Mouse (Mus musculus) B cell, adult 2 months (primary cell): ENCODE measurements around the gene Tekt4.

Experiments
- DNase-seq, 2 experiments: peaks; one replicate each; pipeline ENCODE4 v3.0.0; 2022

The Tekt4 gene

GRCm38 (mm10) chr17:25480820-25481219 lies 26.4 kb downstream of the Tekt4 start:
- DNase-seq = no peak

GRCm38 (mm10) chr17:25482092-25482491 lies 27.7 kb downstream of the Tekt4 start:
- no peak for DNase-seq

DNA sequence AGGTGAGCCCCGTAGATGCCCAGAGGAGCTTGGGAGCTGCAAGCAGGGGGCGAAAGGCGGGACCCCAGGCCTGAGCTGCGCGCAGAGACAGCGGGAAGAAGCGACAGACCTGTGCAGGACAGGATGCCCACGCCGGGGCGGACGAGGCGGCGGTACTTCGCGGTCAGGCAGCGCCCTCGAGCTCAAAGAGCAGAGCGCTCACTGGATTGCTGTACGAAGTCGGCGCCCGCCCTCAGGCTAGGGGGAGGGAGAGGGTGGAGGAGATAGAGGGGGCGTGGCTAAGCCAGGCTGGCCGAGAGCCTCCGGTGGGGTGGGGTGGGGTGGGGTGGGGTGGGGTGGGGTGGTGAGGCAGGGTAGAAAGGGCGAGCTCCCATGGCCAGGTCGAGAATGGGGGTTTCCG lies 42.6 kb downstream of the Tekt4 start, which contains the start of gene Sstr5:
Sstr5 (minus strand) TSS at position 276 of the 400 bp plus-strand sequence.
- no peak for DNase-seq

DNA sequence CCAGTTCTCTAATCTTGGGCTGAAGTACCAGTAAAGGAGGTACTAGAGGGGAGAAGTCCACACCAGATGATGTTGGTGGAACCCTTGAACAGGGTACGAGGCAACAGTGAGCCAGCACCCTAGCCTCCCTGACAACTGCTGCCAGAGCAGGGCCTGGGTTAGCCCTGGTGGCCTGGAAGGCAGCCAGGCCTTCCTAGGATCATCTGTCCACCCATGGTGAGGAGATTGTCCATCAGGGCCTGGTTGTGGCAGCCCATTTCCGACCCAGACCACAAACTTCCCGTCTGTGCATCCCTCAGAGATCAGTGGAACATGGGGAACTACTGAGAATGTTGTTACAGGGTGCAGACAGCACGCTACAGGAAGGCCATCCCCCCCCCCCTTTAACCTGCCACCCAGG lies 48.2 kb downstream of the Tekt4 start:
- no peak for DNase-seq

- peak; percentile 52 to 54 for DNase-seq
These were observed 53.4 kb downstream of the Tekt4 start for GRCm38 (mm10) chr17:25507799-25508198.

DNA sequence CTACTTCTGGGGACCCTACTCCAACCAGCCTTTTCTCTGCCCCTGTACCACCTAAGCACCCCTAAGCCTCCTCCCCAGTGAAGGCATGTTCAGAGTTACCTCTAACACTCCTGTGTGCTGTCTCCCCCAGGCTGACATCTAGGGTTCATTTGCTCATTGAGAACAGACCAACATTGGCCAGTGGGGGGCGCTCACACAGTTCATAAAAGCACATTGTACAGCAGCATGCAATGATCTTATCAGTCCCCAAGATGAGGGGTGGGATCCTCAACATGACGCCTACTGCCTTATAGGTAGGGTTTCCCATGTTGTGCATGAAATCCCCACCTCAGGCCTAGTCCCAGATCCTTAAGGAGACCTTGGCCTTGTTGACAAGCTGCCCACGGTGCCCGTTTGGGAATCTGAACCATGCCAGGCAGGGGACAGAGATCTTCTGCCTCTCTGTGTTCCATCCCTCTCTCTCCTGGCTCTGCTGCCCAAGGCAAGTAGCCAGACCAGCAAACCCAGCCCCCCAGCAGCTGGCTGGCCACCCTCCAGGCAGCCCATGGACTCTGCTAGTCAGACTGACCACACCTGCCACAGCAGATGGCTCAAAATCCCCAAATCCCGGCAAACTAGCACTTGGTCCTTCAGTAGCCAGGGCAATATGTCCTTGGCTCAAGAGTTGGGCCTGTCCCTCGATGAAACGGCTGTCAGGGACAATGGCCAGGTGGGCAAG lies 54.6 kb downstream of the Tekt4 start:
- DNase-seq = peak; percentile 56 to 58

GRCm38 (mm10) chr17:25510074-25510830 lies 55.8 kb downstream of the Tekt4 start:
- no peak for DNase-seq

- DNase-seq = no peak
These were observed 57.5 kb downstream of the Tekt4 start for GRCm38 (mm10) chr17:25511876-25512275.

DNA sequence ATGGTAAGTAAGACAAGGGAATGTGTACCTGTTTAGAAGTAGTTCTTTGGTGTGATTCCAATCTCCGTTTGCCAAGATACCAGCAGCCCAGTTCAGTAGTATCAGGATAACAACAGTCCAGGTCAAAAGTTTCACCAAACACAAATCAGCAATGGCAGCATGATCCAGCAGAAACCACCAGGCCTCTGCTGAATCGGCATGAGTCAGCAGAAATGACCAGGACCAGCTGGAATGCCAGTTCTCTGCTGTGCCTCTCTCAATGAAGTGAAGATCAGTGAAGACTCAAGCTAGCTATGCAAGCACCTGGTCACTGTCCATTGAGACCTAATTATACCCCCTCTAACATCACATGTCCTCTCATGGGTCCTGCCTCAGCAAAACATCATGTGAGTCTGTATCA lies 59.6 kb downstream of the Tekt4 start:
- DNase-seq = no peak

GRCm38 (mm10) chr17:25516315-25516714 lies 61.9 kb downstream of the Tekt4 start:
- no peak for DNase-seq

DNA sequence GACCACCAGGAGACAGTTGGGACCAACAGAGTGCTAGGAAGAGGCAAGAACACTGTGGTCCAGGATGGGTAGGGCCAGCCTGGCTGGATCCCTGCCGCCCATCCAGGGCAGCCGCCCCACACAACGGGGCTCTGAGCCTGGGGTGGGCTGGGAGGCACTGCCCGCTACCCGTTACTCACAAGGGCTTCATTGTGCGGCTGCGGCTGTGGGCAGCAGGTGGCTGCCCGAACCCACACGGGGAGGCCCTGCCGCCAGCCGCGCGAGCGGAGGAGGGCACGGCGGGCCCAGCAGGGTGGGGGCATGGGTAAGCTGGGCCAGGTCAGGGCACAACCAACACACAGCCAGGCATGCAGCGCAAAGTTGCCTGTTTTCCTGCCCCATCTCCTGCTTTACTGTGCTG lies 63.7 kb downstream of the Tekt4 start:
- no peak for DNase-seq

- DNase-seq = no peak
These were observed 65.1 kb downstream of the Tekt4 start for GRCm38 (mm10) chr17:25519511-25519910.

- DNase-seq = no peak
These were observed 66.1 kb downstream of the Tekt4 start for GRCm38 (mm10) chr17:25520492-25520891.

DNA sequence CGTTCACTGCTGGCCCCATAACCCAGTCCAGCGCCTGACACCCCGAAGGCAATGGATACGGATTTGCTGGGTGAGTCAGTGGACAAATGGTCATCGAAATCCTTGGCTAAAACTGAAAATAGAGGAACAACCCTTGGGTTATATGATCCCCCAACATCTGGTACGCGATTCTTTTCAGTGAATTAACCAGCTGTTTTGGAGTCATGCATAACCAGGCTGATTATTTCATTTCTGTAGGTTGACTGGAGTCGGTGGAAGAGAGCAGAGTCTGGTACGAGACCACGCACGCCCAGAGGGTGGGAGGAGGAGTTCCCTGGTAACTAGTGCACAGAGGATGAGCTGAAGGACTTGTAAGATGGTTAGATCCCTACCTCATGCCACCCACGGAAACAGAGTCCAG lies 67.7 kb downstream of the Tekt4 start:
- DNase-seq = no peak
